Mouse (Mus musculus): Measurements from ENCODE around the gene Xpo4. TPM values are rescaled to one million over a fixed set of nuclear protein-coding genes. Genes with fewer than 3 reads are reported as not detected.
"Not testable (repeated sequence)": the region's sequence is repeated elsewhere in the genome, so short reads cannot be mapped to it uniquely, and the experiment has no call there.

Gene Xpo4
- total and polyA plus RNA-seq, 3 experiments = 3.2 to 33.6 (median 28.5) TPM

DNA sequence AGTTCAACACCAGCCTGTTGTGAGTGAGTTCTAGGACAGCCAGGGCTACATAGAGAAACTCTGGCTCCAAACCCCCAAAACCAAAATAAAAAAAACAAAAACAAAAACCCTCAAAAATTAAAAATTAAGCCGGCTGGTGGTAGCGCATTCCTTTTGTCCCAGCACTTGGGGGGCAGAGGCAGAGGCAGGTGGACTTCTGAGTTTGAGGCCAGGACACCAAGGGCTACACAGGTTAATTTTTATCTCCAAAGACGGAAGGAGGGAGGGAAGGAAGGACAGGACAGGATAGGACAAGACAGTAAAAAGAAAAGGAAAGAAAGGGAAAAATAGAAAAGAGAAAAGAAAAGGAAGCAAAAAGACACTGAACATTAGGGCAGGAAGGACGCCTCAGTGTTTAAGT lies 17.5 kb upstream of the Xpo4 start:
- DNase-seq = no peak

DNA sequence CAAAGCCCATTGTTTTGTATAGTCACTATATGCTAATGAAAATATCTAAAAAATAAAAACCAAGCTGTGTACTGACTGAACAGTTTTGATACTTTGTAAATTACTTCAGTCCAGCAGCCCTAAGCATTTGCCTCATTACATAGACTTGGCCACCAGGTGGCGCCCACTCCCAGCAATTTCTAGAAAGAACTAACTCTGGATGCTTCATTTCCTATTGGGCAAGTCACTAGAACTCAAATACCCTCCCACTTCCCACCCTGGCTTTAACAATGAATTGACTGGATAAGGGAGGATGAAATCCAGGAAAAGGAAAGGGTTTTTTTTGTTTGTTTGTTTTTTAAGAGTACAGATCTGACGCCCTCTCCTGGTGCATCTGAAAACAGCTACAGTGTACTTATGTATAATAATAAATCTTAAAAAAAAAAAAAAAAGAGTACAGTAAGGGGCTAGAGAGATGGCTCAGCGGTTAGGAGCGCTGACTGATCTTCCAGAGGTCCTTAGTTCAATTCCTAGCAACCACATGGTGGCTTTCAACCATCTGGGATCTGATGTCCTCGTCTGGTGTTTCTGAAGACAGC lies 14.8 kb upstream of the Xpo4 start:
- peak; percentile 82 for DNase-seq

DNA sequence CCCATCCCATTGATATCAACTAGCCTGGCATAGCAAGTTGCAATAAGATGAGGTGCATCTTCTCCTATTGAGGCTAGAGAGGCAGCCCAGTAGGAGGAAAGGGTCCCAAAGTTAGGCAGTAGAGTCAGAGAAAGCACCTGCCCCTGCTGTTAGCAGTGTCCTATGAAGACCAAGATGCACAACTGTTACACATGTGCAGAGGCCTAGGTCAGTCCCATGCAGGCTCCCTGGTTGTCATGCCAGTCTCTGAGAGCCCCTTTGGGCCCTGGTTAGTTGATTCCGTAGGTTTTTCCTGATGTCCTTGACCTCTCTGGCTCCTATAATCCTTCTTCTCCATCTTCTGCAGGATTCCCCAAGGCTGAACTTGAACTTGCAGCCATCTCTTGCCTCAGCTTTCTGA lies 14.3 kb upstream of the Xpo4 start:
- no peak for DNase-seq

DNA sequence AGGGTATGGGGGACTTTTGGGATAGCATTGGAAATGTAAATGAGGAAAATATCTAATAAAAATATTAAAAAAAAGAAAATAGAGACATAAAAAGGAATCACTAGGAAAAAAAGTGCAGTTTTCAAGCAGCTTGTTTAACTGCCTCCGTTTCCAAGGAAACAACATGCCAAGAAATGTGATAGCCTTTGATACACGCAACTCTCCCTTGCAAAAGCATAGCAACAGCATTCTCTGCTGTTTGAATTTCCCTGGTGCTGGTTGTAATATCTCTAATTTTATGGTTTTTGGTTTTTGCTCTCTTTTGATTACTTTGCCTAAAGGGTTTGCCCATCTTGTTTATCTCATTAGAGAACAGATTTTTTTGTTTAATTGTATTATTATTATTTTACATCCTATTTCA lies 10.3 kb upstream of the Xpo4 start:
- DNase-seq = no peak

DNA sequence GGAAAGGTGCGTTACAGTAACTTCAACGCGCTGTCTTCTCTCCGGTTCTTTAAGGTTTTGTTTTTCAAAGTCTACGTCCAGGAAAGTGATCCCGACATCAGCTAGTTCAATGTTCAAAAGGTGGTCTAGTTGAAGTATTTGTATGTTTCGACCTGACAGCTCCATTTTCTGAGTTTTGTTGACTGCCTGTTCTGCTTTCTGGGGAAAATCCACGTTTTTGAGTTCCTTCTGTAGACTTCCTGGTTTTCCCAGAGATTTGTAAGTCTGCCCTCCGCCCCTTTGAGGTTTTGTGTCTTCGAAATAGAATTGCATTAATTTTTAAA lies 359 bp upstream of the Xpo4 start:
- no peak for DNase-seq

DNA sequence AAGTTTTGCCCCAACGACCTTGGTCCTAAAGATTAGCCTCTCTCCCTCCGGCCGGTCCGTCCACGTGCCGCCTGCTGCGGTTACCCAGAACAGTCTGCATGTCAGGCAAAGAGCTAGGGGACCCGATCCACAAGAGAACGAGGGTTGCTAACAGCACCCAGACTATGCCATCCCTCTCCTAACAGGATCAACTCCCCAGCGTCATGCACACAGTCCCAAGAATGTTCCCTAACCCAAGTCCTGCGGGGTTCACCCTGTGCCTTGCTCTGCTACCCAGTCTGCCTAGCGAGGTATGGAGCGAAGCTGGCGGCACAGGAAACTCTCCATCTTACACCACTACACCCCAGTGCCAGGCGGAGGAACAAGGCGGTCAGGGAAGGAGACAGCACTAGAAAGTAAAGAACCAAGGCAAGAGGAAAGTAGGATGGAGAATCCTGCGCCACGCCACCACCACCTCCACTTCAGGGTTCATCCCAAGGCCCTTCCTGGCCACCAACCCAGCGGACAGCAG lies 864 bp downstream of the Xpo4 start:
- DNase-seq = peak; percentile 81

DNA sequence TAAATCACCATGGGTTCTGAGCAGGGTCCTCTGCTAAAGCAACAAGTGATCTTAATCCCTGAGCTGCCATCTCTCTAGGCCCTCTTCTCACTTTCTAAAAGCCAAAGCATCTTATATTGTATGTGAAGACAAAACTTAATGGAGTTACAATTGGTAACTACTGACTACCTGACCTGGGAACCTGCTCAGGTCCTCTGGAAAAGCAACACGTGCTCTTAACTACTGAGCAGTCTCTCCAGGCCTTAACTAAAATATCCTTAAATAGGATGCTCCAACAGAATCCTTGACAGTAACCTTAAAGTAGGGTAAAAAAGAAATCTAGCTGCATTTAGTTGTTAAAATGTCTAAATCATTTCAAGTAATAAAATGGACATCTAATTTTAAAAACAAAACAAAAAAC lies 1.6 kb downstream of the Xpo4 start:
- peak; percentile 29 for DNase-seq

DNA sequence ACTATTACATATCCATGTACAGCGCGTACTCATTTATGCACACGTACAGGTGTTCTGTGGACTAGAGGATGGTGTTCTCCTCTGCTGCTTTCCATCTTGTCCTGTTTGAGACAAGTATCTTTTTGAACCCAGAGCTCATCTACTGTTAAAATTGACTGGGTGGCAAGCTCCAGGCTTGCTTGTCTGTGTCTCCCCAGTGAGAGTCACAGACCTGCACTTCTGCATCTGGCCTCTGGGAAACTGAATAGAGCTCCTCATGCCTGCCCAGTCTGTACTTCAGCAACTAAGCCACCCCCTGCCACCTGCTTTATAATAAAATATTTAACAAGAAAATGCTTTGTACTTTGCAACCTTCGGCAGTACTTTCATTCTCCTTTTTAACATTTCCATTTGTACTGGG lies 6.9 kb downstream of the Xpo4 start:
- no peak for DNase-seq

DNA sequence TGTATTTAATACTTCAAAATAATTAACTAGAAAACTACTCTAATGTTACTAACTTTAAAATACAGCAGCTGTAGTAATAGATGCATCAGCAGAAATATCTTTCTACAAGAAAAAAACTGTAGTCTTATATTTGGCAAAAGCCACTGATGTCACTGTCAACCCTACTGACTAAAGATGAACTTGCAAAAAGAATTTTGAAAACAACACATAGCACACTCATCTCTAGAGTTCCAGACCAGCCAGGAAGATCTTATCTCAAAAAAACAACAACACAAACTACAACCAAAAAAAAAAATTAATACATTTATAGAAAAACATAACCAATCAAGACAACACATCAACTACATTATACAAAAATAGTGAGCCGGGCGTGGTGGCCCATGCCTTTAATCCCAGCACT lies 7.7 kb downstream of the Xpo4 start:
- no peak for DNase-seq

DNA sequence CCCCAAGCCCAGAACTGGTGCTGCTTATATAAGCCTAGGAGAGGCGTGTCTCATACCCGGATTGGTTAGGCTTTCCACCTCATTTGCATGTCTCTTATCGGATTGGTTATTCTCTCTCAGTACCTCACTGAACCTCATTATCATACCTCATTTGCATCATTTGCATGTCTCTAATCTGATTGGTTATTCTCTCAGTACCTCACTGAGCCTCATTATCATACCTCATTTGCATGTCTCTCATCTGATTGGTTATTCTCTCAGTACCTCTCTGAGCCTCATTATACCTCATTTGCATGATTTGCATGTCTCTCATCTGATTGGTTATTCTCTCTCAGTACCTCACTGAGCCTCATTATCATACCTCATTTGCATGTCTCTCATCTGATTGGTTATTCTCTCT lies 8.7 kb downstream of the Xpo4 start:
- DNase-seq = not testable (repeated sequence)

DNA sequence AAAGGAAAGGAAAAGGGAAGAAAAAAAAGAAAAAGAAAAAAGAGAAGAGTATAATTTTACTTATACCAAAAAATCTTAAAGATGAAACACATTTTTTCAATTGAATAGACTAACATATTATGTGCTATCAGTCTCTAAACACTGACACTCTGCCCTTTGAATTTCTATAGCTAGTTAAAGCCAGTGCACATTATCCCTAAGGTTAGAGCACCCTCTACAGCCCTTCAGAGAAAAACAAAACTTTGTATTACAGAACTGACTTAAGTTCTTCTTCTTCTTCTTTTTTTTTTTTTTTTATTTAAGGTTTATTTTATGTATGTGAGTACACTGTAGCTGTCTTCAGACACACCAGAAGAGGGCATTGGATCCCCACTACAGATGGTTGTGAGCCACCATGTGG lies 15.7 kb downstream of the Xpo4 start:
- no peak for DNase-seq

DNA sequence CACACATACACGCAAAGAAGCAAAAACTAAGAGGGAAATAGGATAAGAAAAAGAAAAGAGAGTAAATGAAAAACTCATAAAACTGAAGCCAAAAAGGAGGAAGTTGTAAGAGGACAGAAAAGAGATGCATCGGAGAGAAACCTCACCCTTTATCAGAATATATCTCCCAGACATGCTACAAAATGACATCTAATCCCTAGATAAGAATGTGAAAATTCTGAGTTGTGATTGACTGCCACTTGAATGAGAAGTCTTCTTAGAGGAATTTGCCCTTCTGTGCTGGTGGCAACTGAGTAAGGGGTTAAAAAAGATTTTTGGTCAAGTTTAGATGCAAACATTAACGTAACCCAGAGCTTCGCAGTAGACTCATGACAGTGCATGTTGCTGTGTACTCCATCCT lies 19.1 kb downstream of the Xpo4 start:
- no peak for DNase-seq

DNA sequence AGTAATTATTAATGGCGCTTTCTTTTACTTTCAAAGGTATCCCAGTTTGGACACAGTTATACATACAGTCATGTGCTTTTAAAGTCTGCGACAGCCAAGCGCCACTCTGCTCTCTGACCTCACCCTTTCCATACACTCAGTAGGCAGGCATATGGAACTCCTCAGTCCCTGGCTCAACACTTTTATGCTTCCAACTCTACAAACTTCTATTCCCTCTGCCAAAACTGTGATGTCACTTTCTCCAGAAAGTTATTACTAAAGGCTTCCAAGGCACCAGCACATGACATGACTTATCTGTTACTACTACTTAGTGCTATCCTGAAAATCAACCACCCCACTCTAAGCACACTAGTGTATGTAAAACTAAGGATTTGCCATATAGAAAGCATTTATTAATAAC lies 26.1 kb downstream of the Xpo4 start:
- DNase-seq = no peak

DNA sequence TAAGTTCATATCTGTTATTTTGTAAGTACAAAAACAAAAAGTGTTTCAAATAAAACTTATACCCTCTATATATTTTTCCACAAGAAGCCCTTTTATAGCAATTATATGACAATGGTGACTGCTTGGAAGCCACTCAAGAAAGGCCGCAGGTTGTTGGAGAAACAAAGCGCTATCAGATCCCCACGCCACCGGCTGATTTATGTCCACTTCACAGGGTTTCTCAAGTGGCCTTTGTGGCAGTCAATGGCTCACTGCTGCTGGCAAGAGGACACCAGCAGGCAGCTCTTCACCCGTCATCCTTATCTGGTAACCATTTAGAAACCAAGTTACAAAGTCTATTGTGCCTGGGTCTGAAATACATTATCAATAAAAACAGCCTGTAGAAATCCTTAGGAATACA lies 31.1 kb downstream of the Xpo4 start:
- DNase-seq = peak; percentile 71

DNA sequence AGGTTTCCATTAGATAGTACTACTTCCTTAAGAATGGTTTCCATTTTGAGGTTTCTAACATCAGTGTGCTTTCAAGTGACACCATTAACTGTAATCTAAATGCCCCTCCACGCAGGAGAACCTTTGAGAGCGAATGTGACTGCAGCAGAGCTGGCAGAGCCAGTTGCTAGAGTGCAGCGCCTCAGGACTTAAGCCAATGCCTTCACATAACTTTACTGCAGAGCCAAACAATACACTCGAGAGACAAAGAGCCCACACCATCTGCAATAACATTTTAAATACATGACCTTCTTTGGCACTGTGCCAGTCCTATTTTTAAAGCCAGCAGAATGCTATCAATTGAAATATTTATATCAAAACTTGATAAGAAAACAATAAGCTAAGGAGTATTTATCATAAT lies 35.6 kb downstream of the Xpo4 start:
- DNase-seq = no peak

DNA sequence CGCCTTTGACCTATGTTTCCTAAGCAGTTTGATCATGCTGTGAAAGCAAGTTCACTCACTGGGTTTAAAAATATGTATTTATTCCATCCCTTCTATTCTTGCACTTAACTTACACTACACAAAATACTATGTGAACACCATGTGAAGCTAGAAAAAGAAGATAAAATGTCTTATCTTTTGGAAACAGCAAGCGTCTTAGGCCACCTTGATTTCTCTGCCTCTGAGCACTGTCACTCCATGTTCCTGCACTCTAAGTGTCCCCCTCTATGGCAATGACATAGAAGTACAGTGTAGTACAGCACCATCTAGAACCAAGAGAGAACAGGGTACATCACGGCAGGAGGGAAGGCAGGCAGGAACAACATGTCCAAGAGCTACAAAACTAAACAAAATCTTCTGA lies 42.3 kb downstream of the Xpo4 start:
- DNase-seq = no peak

DNA sequence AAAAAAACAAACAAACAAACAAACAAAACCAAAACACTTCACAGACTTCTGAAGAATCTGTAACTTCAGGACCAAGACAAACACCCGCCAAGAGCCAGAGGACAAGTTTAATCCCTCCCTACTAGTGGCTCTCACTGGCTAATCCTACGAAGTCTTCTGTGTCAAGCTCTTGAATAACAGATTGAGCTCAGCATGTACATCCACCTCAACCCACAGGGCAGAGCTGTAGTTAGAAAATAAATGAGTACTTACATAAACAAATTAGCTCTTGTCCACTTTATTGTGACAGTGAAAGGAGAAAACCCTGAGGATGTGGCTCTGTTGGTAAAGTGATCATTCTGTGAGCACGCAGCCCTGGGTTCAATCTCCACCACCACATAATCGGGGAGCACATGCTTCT lies 43.5 kb downstream of the Xpo4 start:
- no peak for DNase-seq

DNA sequence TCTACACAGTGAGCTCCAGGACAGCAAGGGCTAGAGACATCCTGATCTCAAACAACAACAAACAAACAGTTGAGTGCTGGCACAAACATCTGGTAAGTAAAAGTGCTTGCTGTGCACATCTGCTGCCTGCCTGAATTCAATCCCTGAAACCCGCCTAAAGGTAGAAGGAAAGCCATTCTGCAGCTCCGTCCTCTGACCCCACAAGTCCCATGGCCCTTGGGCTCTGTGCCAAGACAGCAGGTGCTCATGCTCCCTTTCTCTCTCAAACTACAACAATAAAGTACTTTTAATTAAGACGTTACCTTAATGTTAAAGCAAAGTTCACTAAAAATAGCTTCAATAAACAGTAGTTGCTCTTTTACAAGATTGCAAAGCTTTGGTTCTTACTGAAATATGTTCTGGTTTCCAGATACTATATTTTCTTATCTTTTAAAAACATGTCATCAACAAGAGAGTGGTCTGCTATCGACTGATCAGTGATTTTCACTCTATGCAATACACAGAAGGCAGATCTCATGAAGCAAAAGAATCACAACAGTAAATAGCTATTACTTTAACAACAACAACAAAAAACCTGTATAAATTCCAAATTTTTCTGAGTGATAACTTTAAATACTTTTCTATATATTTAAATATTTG lies 44.5 kb downstream of the Xpo4 start:
- no peak for DNase-seq

DNA sequence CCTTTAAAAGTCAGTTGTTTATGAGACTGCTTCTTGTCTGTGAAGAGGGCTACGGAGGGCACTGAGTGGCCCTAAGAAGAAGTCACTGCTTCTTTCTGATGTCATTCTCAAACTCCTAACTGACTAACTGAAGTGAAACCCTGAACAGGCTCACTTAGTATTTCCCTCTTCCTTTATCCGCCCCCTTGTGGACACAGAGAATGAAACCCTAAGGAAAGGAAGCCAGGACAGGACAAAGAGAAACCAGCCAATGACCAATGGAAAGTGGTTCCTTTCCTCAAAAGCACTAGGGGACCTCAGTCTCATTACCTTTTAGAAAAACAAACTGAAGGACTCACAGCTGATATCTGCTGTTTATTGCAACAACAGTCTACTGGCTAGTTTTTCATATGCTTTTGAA lies 45.7 kb downstream of the Xpo4 start:
- DNase-seq = peak; percentile 56

DNA sequence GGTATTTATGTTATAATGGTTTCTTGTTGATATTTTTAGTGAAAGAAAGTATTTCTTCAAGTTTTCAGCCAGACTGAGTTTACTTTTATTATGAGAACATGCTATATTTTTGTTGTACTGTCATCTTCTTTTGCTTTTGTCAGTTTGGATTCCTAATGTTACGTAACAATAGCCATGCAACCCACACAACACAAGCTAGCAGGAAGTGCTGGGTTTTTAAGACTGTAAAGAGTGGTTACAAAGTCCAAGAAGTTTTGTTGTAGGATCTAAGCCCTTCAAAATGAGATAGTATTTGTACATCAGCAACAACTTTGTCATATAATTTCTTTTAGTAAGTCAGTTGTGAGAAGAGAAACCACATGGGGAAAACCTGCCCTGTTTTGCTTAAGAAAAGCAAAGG lies 47.6 kb downstream of the Xpo4 start:
- no peak for DNase-seq

DNA sequence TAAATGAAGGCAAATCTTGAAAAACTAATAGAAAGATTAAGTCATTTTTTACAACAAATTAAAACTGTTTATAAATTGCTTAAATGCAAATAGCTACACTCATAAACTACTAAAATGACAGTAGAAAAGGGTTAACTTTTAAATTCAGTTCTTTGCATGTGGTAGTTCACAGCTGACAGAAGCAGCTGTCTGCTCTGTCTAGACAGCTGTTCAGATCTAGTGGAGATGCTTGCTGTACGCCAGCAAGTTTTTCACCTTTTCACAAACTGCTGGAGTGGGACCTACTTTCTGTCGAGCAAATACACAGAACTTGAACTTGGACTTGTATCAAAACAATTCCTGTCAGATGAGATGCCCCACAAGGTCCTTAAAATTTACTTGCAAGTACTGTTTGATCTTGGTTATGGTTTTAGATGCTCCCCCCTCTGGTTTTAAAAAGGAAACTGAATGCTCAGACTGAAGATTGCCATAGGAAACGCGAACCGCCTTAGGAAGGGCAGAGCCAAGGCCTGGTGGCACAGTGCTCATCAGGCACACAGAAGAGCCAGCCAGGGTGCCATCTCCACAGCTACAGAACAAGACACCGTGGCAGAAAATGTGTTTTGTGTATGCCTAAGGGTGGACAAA lies 48.8 kb downstream of the Xpo4 start:
- DNase-seq = no peak

DNA sequence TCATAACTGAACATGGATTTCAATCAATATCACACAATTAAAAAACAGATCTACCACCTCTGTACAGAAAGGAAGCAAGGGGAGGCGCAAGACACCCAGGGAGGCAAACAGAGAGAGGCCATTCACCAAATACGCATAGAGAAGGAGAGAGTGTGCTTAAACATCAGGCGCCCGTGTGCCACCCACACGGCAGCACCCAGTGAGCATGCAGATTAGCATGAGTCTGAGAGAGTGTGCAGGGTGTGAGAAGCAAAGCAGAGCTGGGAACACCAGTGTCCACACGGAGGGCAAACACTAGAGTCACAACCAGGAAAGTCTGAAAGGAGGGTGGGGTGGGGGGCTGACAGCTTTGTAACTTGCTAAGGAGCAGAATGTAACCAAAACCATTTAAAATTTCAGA lies 49.4 kb downstream of the Xpo4 start:
- DNase-seq = no peak

DNA sequence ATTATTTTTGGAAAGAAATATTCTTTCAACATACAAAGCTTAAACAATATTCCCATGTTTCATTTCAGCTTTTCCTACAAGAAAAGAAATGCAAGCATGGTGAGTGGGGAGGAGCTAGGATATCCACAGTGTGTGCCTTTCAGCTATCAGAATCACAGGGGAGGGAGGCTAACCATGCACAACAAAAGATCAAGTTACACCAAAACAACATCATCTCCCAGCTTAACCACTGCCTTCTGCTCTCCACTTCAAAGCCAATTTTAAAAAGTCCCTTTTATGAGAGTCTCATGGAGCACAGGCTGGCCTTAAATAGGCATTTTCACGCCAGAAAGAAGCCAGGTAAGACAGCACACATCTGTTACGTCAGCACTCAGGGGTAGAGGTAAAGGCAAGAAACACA lies 54.2 kb downstream of the Xpo4 start:
- no peak for DNase-seq

DNA sequence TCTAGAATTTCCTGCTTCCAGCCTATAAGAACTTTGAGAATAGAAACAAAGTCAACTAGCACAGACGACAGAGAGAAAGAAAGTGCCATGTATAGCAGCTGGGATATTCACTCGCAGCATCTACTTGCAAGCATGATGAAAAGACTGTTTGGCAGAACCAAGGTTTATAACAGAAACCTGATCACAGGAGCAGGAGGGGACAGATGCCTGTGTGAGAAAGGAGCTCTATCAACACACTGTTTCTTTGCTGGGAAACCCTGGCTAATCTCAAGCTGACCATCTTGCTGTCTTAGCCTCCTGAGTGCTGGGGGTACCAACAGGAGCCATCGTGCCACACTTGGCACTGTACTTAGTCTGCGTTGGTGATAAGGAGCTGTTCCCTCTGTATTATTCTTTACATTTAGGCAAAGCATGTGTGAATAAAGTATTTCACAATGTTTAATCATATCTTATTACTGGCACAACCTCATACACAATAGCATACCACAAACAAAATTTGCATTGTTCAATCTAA lies 55.4 kb downstream of the Xpo4 start:
- no peak for DNase-seq

Data from adrenal gland, adult 2 months (tissue).